Mouse (Mus musculus): ENCODE data around the gene Azgp1.

DNA sequence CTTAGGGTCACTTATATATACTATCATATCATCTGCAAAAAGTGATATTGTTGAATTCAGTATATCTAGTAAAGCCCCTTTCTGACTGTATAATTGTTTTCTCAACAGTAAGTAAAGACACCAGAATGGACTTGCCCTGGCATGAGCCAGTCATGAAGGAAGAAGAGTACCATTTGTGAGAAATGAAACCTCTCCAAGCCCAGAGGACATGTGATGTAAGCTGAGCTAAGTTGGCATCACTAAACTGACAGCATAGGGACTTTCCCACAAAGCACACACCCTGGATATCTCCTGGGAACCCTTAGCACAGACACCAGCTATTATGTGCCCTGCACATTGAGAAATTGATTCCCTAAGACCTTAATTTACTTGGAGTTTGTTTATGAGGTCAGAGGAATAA, 34.0 kb upstream of the Azgp1 start:
- TF ChIP-seq MYC (IDR thresholded peaks at IDR 0.05; ENCODE audit: low read depth, low read length) (no peak), POLR2A (IDR thresholded peaks at IDR 0.05; ENCODE audit: low read depth, low read length) (no peak), MAX (IDR thresholded peaks at IDR 0.05; ENCODE audit: low read length) (peak; percentile 57; the same call in 1 of the 2 replicates), MAFK (IDR thresholded peaks at IDR 0.05; ENCODE audit: insufficient replicate concordance, low read length) (no peak), POLR2AphosphoS2 (IDR thresholded peaks at IDR 0.05; ENCODE audit: low read depth, low read length) (no peak), ZNF384 (IDR thresholded peaks at IDR 0.05; ENCODE audit: low read depth, low read length) (no peak), EP300 (IDR thresholded peaks at IDR 0.05; ENCODE audit: low read length) (peak; percentile 53), TCF12 (IDR thresholded peaks at IDR 0.05; ENCODE audit: low read depth, low read length) (peak; percentile 22; the same call in 1 of the 2 replicates), MXI1 (IDR thresholded peaks at IDR 0.05; ENCODE audit: low read depth, low read length) (peak; percentile 32; the same call in 1 of the 2 replicates), CTCF (conservative IDR thresholded peaks at IDR 0.05 in 1 of 2, IDR thresholded peaks at IDR 0.05 in 1 of 2; ENCODE audit: low read depth in 2 of 2, low read length in 2 of 2) (no peak), SMC3 (IDR thresholded peaks at IDR 0.05; ENCODE audit: low read depth, low read length) (no peak), CHD2 (IDR thresholded peaks at IDR 0.05; ENCODE audit: low read length) (no peak), ELF1 (IDR thresholded peaks at IDR 0.05; ENCODE audit: low read depth, low read length) (no peak)

Data from CH12.LX (cell line).